Mouse (Mus musculus) liver, embryonic 14.5 days (tissue): ENCODE measurements around the gene Pdzrn4.

Experiments
- CTCF ChIP-seq: IDR thresholded peaks from 2 replicates; pipeline ENCODE4 v1.5.1; 2016; ENCODE audit warnings: antibody characterized with exemption, low read depth, control low read depth
- EP300 ChIP-seq: IDR thresholded peaks from 2 replicates; pipeline ENCODE4 v1.6.1; 2016; ENCODE audit warnings: antibody characterized with exemption, low read depth

- TF ChIP-seq EP300 (no peak), CTCF (no peak)
These were observed 362.3 kb downstream of the Pdzrn4 start for GRCm38 (mm10) chr15:92759001-92759400.
